Mouse (Mus musculus) embryonic facial prominence, embryonic 13.5 days (tissue): Measurements from ENCODE around the gene Il10. TPM values are rescaled to one million over a fixed set of nuclear protein-coding genes. Genes with fewer than 3 reads are reported as not detected.

Experiments used
- ATAC-seq: fragments of 200-750 bp; cut with Nextera tagmentation; 2 replicates; pipeline ENCODE4 v1.8.0; 2017; ENCODE audit warnings: low read depth; ENCODE audit not compliant: insufficient number of reproducible peaks, insufficient read depth, low FRiP score, low TSS enrichment
- H3K27ac ChIP-seq: fragments of 300-500 bp; sonication (generic); 2 replicates; pipeline ENCODE4 v1.5.1; 2015; ENCODE audit warnings: moderate library complexity, mild to moderate bottlenecking, inconsistent platforms
- H3K27me3 ChIP-seq: fragments of 300-500 bp; sonication (generic); 2 replicates; pipeline ENCODE4 v1.6.1; 2015; ENCODE audit warnings: mild to moderate bottlenecking, inconsistent platforms
- H3K36me3 ChIP-seq: fragments of 300-500 bp; sonication (generic); 2 replicates; pipeline ENCODE4 v1.6.1; 2015; ENCODE audit warnings: mild to moderate bottlenecking, inconsistent platforms
- H3K4me1 ChIP-seq: fragments of 300-500 bp; sonication (generic); 2 replicates; pipeline ENCODE4 v1.6.1; 2015; ENCODE audit warnings: inconsistent platforms
- H3K4me2 ChIP-seq: fragments of 300-500 bp; sonication (generic); 2 replicates; pipeline ENCODE4 v1.6.1; 2015; ENCODE audit warnings: moderate library complexity, mild to moderate bottlenecking, inconsistent platforms
- H3K4me3 ChIP-seq: fragments of 300-500 bp; sonication (generic); 2 replicates; pipeline ENCODE4 v1.5.1; 2015; ENCODE audit warnings: mild to moderate bottlenecking, inconsistent platforms
- H3K9ac ChIP-seq: fragments of 300-500 bp; sonication (generic); 2 replicates; pipeline ENCODE4 v1.6.1; 2015; ENCODE audit warnings: mild to moderate bottlenecking, inconsistent platforms
- H3K9me3 ChIP-seq: fragments of 300-500 bp; sonication (generic); 2 replicates; pipeline ENCODE4 v1.6.1; 2016; ENCODE audit warnings: inconsistent platforms
- WGBS: fragments of 180-500 bp; shearing (Covaris S2); methylation state at CpG from one replicate; pipeline ENCODE4 v1.1.7; 2015; ENCODE audit warnings: mixed read lengths; 5-methylcytosine and 5-hydroxymethylcytosine counted together
- polyA plus RNA-seq: library from polyadenylated mRNA; unstranded; fragments of >200 nt; fragmentation: Nextera tagmentation; extraction: Ambion mirVana; gene quantifications from 2 replicates; pipeline ENCODE4 v1.2.1, GENCODE M21; 2015

The Il10 gene
- polyA plus RNA-seq, 1 experiment from 2014 or later, result not detected

- WGBS, result 87% methylated on average over 4 of the region's 4 CpGs
- no peak overlapping the region for H3K4me2 ChIP-seq
- no peak overlapping the region for H3K27ac ChIP-seq
- 0 out of 2 replicates have a peak, but pooled peaks cover 3% of the 10 kb centered on the region for H3K4me1 ChIP-seq
- no peak overlapping the region for H3K9ac ChIP-seq
- no peaks in the 10 kb centered on the region for H3K36me3 ChIP-seq
- no peaks in the 10 kb centered on the region for H3K27me3 ChIP-seq
- H3K4me3 ChIP-seq, result no peak overlapping the region
- no peaks in the 10 kb centered on the region for H3K9me3 ChIP-seq
- no peak for ATAC-seq
Measured at GRCm38 (mm10) chr1:130999708-131000107, 19.9 kb upstream of the Il10 start.

- 83% methylated on average over 3 of the region's 3 CpGs for WGBS
- H3K4me2 ChIP-seq, result no peak overlapping the region
- no peaks in the 10 kb centered on the region for H3K27me3 ChIP-seq
- no peak overlapping the region for H3K27ac ChIP-seq
- H3K9ac ChIP-seq, result no peak overlapping the region
- H3K4me3 ChIP-seq, result no peak overlapping the region
- H3K9me3 ChIP-seq, result no peaks in the 10 kb centered on the region
- no peak for ATAC-seq
- no peaks in the 10 kb centered on the region for H3K36me3 ChIP-seq
- H3K4me1 ChIP-seq, result 0 out of 2 replicates have a peak, but pooled peaks cover 3% of the 10 kb centered on the region
Measured at GRCm38 (mm10) chr1:131000296-131000695, 19.3 kb upstream of the Il10 start.

- Histone ChIP-seq H3K4me3 (no peak overlapping the region), H3K36me3 (no peaks in the 10 kb centered on the region), H3K4me2 (no peak overlapping the region), H3K27ac (no peak overlapping the region), H3K9ac (no peak overlapping the region), H3K4me1 (0 out of 2 replicates have a peak, but pooled peaks cover 3% of the 10 kb centered on the region), H3K9me3 (no peaks in the 10 kb centered on the region), H3K27me3 (no peaks in the 10 kb centered on the region)
- WGBS, result 94% methylated on average over 2 of the region's 2 CpGs
- ATAC-seq, result no peak
Measured at GRCm38 (mm10) chr1:131002561-131002960, 17.1 kb upstream of the Il10 start.

- Histone ChIP-seq H3K4me2 (no peak overlapping the region), H3K36me3 (no peaks in the 10 kb centered on the region), H3K27ac (no peak overlapping the region), H3K27me3 (no peaks in the 10 kb centered on the region), H3K9me3 (no peaks in the 10 kb centered on the region), H3K4me1 (0 out of 2 replicates have a peak, but pooled peaks cover 3% of the 10 kb centered on the region), H3K4me3 (no peak overlapping the region), H3K9ac (no peak overlapping the region)
- WGBS, result 52% methylated on average over 17 of the region's 17 CpGs
- ATAC-seq, result 0 out of 2 replicates have a peak, but pooled peaks have one; percentile 37
Measured at GRCm38 (mm10) chr1:131003037-131003922, 16.4 kb upstream of the Il10 start.

- no peak for ATAC-seq
- Histone ChIP-seq H3K4me2 (no peak overlapping the region), H3K9ac (no peak overlapping the region), H3K27ac (no peak overlapping the region), H3K4me3 (no peak overlapping the region), H3K9me3 (no peaks in the 10 kb centered on the region), H3K27me3 (no peaks in the 10 kb centered on the region), H3K4me1 (0 out of 2 replicates have a peak, but pooled peaks cover 3% of the 10 kb centered on the region), H3K36me3 (no peaks in the 10 kb centered on the region)
- 88% methylated on average over 1 of the region's 1 CpGs for WGBS
Measured at GRCm38 (mm10) chr1:131006069-131006468, 13.6 kb upstream of the Il10 start.

GRCm38 (mm10) chr1:131010201-131011153 lies 9.2 kb upstream of the Il10 start:
- H3K27me3 ChIP-seq, result no peaks in the 10 kb centered on the region
- H3K9me3 ChIP-seq, result no peaks in the 10 kb centered on the region
- H3K36me3 ChIP-seq, result no peaks in the 10 kb centered on the region
- no peak overlapping the region for H3K4me3 ChIP-seq
- H3K4me2 ChIP-seq, result no peak overlapping the region
- H3K27ac ChIP-seq, result no peak overlapping the region
- ATAC-seq, result no peak
- no peak overlapping the region for H3K9ac ChIP-seq
- no peaks in the 10 kb centered on the region for H3K4me1 ChIP-seq
- 73% methylated on average over 17 of the region's 17 CpGs for WGBS

- H3K9me3 ChIP-seq, result no peaks in the 10 kb centered on the region
- no peak overlapping the region for H3K4me3 ChIP-seq
- no peaks in the 10 kb centered on the region for H3K27me3 ChIP-seq
- H3K36me3 ChIP-seq, result no peaks in the 10 kb centered on the region
- WGBS, result 86% methylated on average over 8 of the region's 8 CpGs
- H3K9ac ChIP-seq, result no peak overlapping the region
- no peak overlapping the region for H3K27ac ChIP-seq
- no peaks in the 10 kb centered on the region for H3K4me1 ChIP-seq
- ATAC-seq, result no peak
- H3K4me2 ChIP-seq, result no peak overlapping the region
Measured at GRCm38 (mm10) chr1:131012494-131012893, 7.2 kb upstream of the Il10 start.

- H3K4me2 ChIP-seq, result no peak overlapping the region
- 91% methylated on average over 5 of the region's 5 CpGs for WGBS
- ATAC-seq, result no peak
- H3K9me3 ChIP-seq, result no peaks in the 10 kb centered on the region
- H3K4me3 ChIP-seq, result no peak overlapping the region
- H3K27ac ChIP-seq, result no peak overlapping the region
- no peaks in the 10 kb centered on the region for H3K4me1 ChIP-seq
- no peaks in the 10 kb centered on the region; the same call in 1 of the 2 replicates for H3K27me3 ChIP-seq
- no peak overlapping the region for H3K9ac ChIP-seq
- H3K36me3 ChIP-seq, result no peaks in the 10 kb centered on the region
Measured at GRCm38 (mm10) chr1:131013926-131014325, 5.7 kb upstream of the Il10 start.

GRCm38 (mm10) chr1:131015281-131015680 lies 4.4 kb upstream of the Il10 start:
- no peak overlapping the region for H3K4me3 ChIP-seq
- H3K4me1 ChIP-seq, result no peaks in the 10 kb centered on the region
- H3K27me3 ChIP-seq, result no peaks in the 10 kb centered on the region; the same call in 1 of the 2 replicates
- H3K4me2 ChIP-seq, result no peak overlapping the region
- no peaks in the 10 kb centered on the region for H3K36me3 ChIP-seq
- no peaks in the 10 kb centered on the region for H3K9me3 ChIP-seq
- H3K9ac ChIP-seq, result no peak overlapping the region
- no peak overlapping the region for H3K27ac ChIP-seq
- WGBS, result 75% methylated on average over 6 of the region's 6 CpGs
- no peak for ATAC-seq

- Histone ChIP-seq H3K4me2 (no peak overlapping the region), H3K4me3 (no peak overlapping the region), H3K4me1 (no peaks in the 10 kb centered on the region), H3K9me3 (no peaks in the 10 kb centered on the region), H3K36me3 (no peaks in the 10 kb centered on the region), H3K27me3 (no peaks in the 10 kb centered on the region; the same call in 1 of the 2 replicates), H3K27ac (no peak overlapping the region), H3K9ac (no peak overlapping the region)
- no peak for ATAC-seq
- WGBS, result 93% methylated on average over 7 of the region's 7 CpGs
Measured at GRCm38 (mm10) chr1:131015879-131016278, 3.8 kb upstream of the Il10 start.

GRCm38 (mm10) chr1:131020425-131021310 lies 1.0 kb downstream of the Il10 start:
- Histone ChIP-seq H3K36me3 (no peaks in the 10 kb centered on the region), H3K9me3 (no peaks in the 10 kb centered on the region), H3K27me3 (peaks cover 3% of the 10 kb centered on the region), H3K27ac (no peak overlapping the region), H3K9ac (no peak overlapping the region), H3K4me1 (no peaks in the 10 kb centered on the region), H3K4me3 (no peak overlapping the region), H3K4me2 (no peak overlapping the region)
- WGBS, result 51% methylated on average over 12 of the region's 12 CpGs
- ATAC-seq, result no peak
